Mouse (Mus musculus): ENCODE results near the gene Pid1. TPM values are rescaled to one million over a fixed set of nuclear protein-coding genes. Genes with fewer than 3 reads are reported as not detected.

Gene Pid1
- total and polyA plus RNA-seq, 2 experiments from 2014 or later: 60.2 to 64.0 TPM

GRCm38 (mm10) chr1:84251205-84251604, 112.8 kb downstream of the Pid1 start:
- no peak overlapping the region for H3K27ac ChIP-seq (ENCODE audit: low read depth, low read length)
- ATAC-seq (ENCODE audit: low FRiP score): no peak
- no peaks in the 10 kb centered on the region for H3K4me1 ChIP-seq (ENCODE audit: insufficient read depth, low read length)
- H3K9me3 ChIP-seq (ENCODE audit: low read length): no peaks in the 10 kb centered on the region
- no peaks in the 10 kb centered on the region for H3K27me3 ChIP-seq (ENCODE audit: insufficient read depth, low read length)
- DNase-seq (ENCODE audit: low spot score): no peak
- TF ChIP-seq CTCF (IDR thresholded peaks at IDR 0.05): no peak
- 73% methylated on average over 1 of the region's 1 CpGs for WGBS
- no peak overlapping the region for H3K4me3 ChIP-seq (ENCODE audit: low read depth, low read length)
- H3K36me3 ChIP-seq (ENCODE audit: insufficient read depth, low read length): no peaks in the 10 kb centered on the region
- H3K4me2 ChIP-seq (ENCODE audit: low read depth, low read length, poor library complexity, severe bottlenecking): no peak overlapping the region
- H3K9ac ChIP-seq (replicated peaks; ENCODE audit: low read length, poor library complexity, severe bottlenecking): no peak overlapping the region

- no peak for TF ChIP-seq CTCF (IDR thresholded peaks at IDR 0.05)
- Histone ChIP-seq H3K27ac (ENCODE audit: low read depth, low read length) (no peak overlapping the region), H3K4me2 (ENCODE audit: low read depth, low read length, poor library complexity, severe bottlenecking) (no peak overlapping the region), H3K9ac (replicated peaks; ENCODE audit: low read length, poor library complexity, severe bottlenecking) (no peak overlapping the region), H3K36me3 (ENCODE audit: insufficient read depth, low read length) (no peaks in the 10 kb centered on the region), H3K27me3 (ENCODE audit: insufficient read depth, low read length) (no peaks in the 10 kb centered on the region), H3K4me3 (ENCODE audit: low read depth, low read length) (no peak overlapping the region), H3K4me1 (ENCODE audit: insufficient read depth, low read length) (no peaks in the 10 kb centered on the region), H3K9me3 (ENCODE audit: low read length) (no peaks in the 10 kb centered on the region)
- 84% methylated on average over 1 of the region's 1 CpGs for WGBS
- ATAC-seq (ENCODE audit: low FRiP score) (no peak), DNase-seq (ENCODE audit: low spot score) (no peak)
Observed at GRCm38 (mm10) chr1:84250770-84251169, 113.2 kb downstream of the Pid1 start.

- no peak overlapping the region for H3K27ac ChIP-seq (ENCODE audit: low read depth, low read length)
- no peak for DNase-seq (ENCODE audit: low spot score)
- no peak for ATAC-seq (ENCODE audit: low FRiP score)
Observed at GRCm38 (mm10) chr1:84249772-84250338, 114.1 kb downstream of the Pid1 start.

GRCm38 (mm10) chr1:84247111-84247510, 116.9 kb downstream of the Pid1 start:
- TF ChIP-seq CTCF (IDR thresholded peaks at IDR 0.05): no peak
- no peak overlapping the region for H3K27ac ChIP-seq (ENCODE audit: low read depth, low read length)
- DNase-seq (ENCODE audit: low spot score) (no peak), ATAC-seq (ENCODE audit: low FRiP score) (no peak)
- no peaks in the 10 kb centered on the region for H3K4me1 ChIP-seq (ENCODE audit: insufficient read depth, low read length)
- no peaks in the 10 kb centered on the region for H3K27me3 ChIP-seq (ENCODE audit: insufficient read depth, low read length)
- no peaks in the 10 kb centered on the region for H3K9me3 ChIP-seq (ENCODE audit: low read length)
- H3K4me2 ChIP-seq (ENCODE audit: low read depth, low read length, poor library complexity, severe bottlenecking): no peak overlapping the region
- H3K4me3 ChIP-seq (ENCODE audit: low read depth, low read length): no peak overlapping the region
- no peak overlapping the region for H3K9ac ChIP-seq (replicated peaks; ENCODE audit: low read length, poor library complexity, severe bottlenecking)
- 92% methylated on average over 3 of the region's 3 CpGs for WGBS
- no peaks in the 10 kb centered on the region for H3K36me3 ChIP-seq (ENCODE audit: insufficient read depth, low read length)

More at GRCm38 (mm10) chr1:84249772-84250338, 114.1 kb downstream of the Pid1 start:
- Histone ChIP-seq H3K4me3 (ENCODE audit: low read depth, low read length) (no peak overlapping the region), H3K4me2 (ENCODE audit: low read depth, low read length, poor library complexity, severe bottlenecking) (no peak overlapping the region), H3K9ac (replicated peaks; ENCODE audit: low read length, poor library complexity, severe bottlenecking) (no peak overlapping the region), H3K9me3 (ENCODE audit: low read length) (no peaks in the 10 kb centered on the region), H3K27me3 (ENCODE audit: insufficient read depth, low read length) (no peaks in the 10 kb centered on the region), H3K36me3 (ENCODE audit: insufficient read depth, low read length) (no peaks in the 10 kb centered on the region), H3K4me1 (ENCODE audit: insufficient read depth, low read length) (no peaks in the 10 kb centered on the region)
- 42% methylated on average over 6 of the region's 6 CpGs for WGBS
- TF ChIP-seq CTCF (IDR thresholded peaks at IDR 0.05): no peak

GRCm38 (mm10) chr1:84241192-84241828, 122.7 kb downstream of the Pid1 start:
- ATAC-seq (ENCODE audit: low FRiP score): no peak
- H3K4me1 ChIP-seq (ENCODE audit: insufficient read depth, low read length): no peaks in the 10 kb centered on the region
- no peak overlapping the region for H3K4me3 ChIP-seq (ENCODE audit: low read depth, low read length)
- no peaks in the 10 kb centered on the region for H3K27me3 ChIP-seq (ENCODE audit: insufficient read depth, low read length)
- H3K9me3 ChIP-seq (ENCODE audit: low read length): no peaks in the 10 kb centered on the region
- no peak overlapping the region for H3K4me2 ChIP-seq (ENCODE audit: low read depth, low read length, poor library complexity, severe bottlenecking)
- no peak for TF ChIP-seq CTCF (IDR thresholded peaks at IDR 0.05)
- no peaks in the 10 kb centered on the region for H3K36me3 ChIP-seq (ENCODE audit: insufficient read depth, low read length)
- WGBS: 87% methylated on average over 4 of the region's 4 CpGs
- no peak overlapping the region for H3K27ac ChIP-seq (ENCODE audit: low read depth, low read length)
- no peak for DNase-seq (ENCODE audit: low spot score)
- H3K9ac ChIP-seq (replicated peaks; ENCODE audit: low read length, poor library complexity, severe bottlenecking): no peak overlapping the region

- H3K27ac ChIP-seq (ENCODE audit: low read depth, low read length): no peak overlapping the region
- DNase-seq (ENCODE audit: low spot score): no peak
- no peak for ATAC-seq (ENCODE audit: low FRiP score)
- H3K9ac ChIP-seq (replicated peaks; ENCODE audit: low read length, poor library complexity, severe bottlenecking): no peak overlapping the region
- H3K9me3 ChIP-seq (ENCODE audit: low read length): no peaks in the 10 kb centered on the region
- no peaks in the 10 kb centered on the region for H3K36me3 ChIP-seq (ENCODE audit: insufficient read depth, low read length)
- H3K4me2 ChIP-seq (ENCODE audit: low read depth, low read length, poor library complexity, severe bottlenecking): no peak overlapping the region
- 65% methylated on average over 2 of the region's 2 CpGs for WGBS
- H3K4me3 ChIP-seq (ENCODE audit: low read depth, low read length): no peak overlapping the region
- no peak for TF ChIP-seq CTCF (IDR thresholded peaks at IDR 0.05)
- no peaks in the 10 kb centered on the region for H3K4me1 ChIP-seq (ENCODE audit: insufficient read depth, low read length)
- no peaks in the 10 kb centered on the region for H3K27me3 ChIP-seq (ENCODE audit: insufficient read depth, low read length)
Observed at GRCm38 (mm10) chr1:84240203-84240602, 123.8 kb downstream of the Pid1 start.
